8 mouse cellular contexts compared by ENCODE assay signal in the genomic region with DNA sequence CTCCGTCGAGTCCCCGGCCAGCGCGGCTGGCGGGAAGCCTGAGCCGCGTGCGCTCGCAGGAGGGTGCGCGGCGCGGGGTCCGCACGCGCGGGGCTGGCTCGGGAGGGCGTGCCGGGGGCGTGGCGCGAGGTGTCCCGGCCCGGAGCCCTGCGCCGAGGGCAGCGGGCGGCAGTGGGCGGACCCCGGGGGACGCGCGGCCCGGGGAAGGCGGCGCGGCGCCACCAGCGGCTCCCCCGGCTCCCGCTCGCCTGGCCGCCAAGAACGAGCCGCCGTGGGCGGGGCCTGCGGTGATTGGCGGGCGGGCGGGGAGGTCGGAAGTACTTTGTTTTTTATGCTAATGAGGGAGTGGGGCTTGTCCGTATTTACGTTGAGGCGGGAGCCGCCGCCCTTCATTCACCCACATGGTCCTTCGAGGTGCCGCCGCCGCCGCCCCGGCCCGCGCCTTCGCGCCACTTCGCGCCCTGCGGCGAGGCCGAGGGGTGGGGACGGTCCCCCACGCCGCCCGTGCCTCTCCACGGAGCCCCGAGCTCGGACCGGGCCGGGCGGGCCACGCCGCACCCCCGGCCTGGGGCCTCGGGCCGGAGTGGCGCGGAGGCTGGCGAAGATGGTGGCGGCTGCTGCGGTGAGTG. TPM values are rescaled to one million over a fixed set of nuclear protein-coding genes. Genes with fewer than 3 reads are reported as not detected.
A peak's percentile ranks its signal among the peaks of the same experiment; 100 is the strongest.
DNase-seq lines count a peak whose midpoint lies in the region; ATAC-seq and TF ChIP-seq lines count a peak whose summit lies in the region.

No protein-coding gene starts in this region.

- DNase-seq in 3134 (ENCODE audit: extremely low read depth, insufficient read length, low spot score): peak; percentile 76
- DNase-seq in adrenal gland, postnatal 10 days: peak; percentile 93
- peak; percentile 94 for DNase-seq in embryonic facial prominence, embryonic 11.5 days (ENCODE audit: low spot score)
- DNase-seq in heart, adult 18-20 months: peak; percentile 89 to 92
- DNase-seq in kidney, adult 2 months: peak; percentile 95
- peak; percentile 94 for DNase-seq in liver
- DNase-seq in spleen, postnatal 36 days (ENCODE audit: low spot score in 2 of 2): peak; percentile 90 to 91

- peak overlapping the region; percentile 100 for H3K9ac ChIP-seq in embryonic facial prominence, embryonic 11.5 days (replicated peaks; ENCODE audit: low read length)

- peak overlapping the region; percentile 82 for H3K4me2 ChIP-seq in embryonic facial prominence, embryonic 11.5 days (ENCODE audit: low read depth, low read length)

- H3K36me3 ChIP-seq in embryonic facial prominence, embryonic 11.5 days (replicated peaks; ENCODE audit: control insufficient read depth, insufficient read depth, low read depth, low read length): peaks cover 6% of the 10 kb centered on the region
- peaks cover 3% of the 10 kb centered on the region for H3K36me3 ChIP-seq in kidney, adult 2 months (ENCODE audit: control insufficient read depth, insufficient read depth, low read length)

- H3K4me1 ChIP-seq in embryonic facial prominence, embryonic 11.5 days (ENCODE audit: control insufficient read depth, insufficient read depth, low read length): 0 out of 2 replicates have a peak, but pooled peaks cover 2% of the 10 kb centered on the region
- H3K4me1 ChIP-seq in kidney, adult 2 months (ENCODE audit: control insufficient read depth, insufficient read depth, low read length): no peaks in the 10 kb centered on the region

- no peaks in the 10 kb centered on the region for H3K27me3 ChIP-seq in embryonic facial prominence, embryonic 11.5 days (ENCODE audit: control insufficient read depth, insufficient read depth, low read length)
- H3K27me3 ChIP-seq in kidney, adult 2 months (replicated peaks; ENCODE audit: control insufficient read depth, insufficient read depth, low read length): no peaks in the 10 kb centered on the region

- TF ChIP-seq CTCF in kidney, adult 2 months (conservative IDR thresholded peaks at IDR 0.05; ENCODE audit: insufficient read depth, insufficient read length, low read depth, low read length): no peak

- H3K4me3 ChIP-seq in embryonic facial prominence, embryonic 11.5 days (ENCODE audit: low read depth, low read length): peak overlapping the region; percentile 96
- H3K4me3 ChIP-seq in kidney, adult 2 months (ENCODE audit: insufficient read depth, low read depth, low read length): peak overlapping the region; percentile 91

- 0% methylated on average over 74 of the region's 94 CpGs for WGBS in embryonic facial prominence, embryonic 11.5 days
- under 1% methylated on average over 92 of the region's 94 CpGs for WGBS in kidney, adult 2 months

- TF ChIP-seq POLR2A in kidney, adult 2 months (IDR thresholded peaks at IDR 0.05; ENCODE audit: low read depth, low read length): peak; percentile 9

- no peaks in the 10 kb centered on the region for H3K9me3 ChIP-seq in embryonic facial prominence, embryonic 11.5 days (replicated peaks; ENCODE audit: control insufficient read depth, low read length)

- peak; percentile 91 for ATAC-seq in embryonic facial prominence, embryonic 11.5 days (replicated peaks; ENCODE audit: insufficient number of reproducible peaks, low FRiP score, low TSS enrichment, low read depth)
- ATAC-seq in monocyte, adult 5-6 weeks (replicated peaks; ENCODE audit: insufficient number of reproducible peaks, low FRiP score, low TSS enrichment, poor library complexity, severe bottlenecking): peak; percentile 87

- peak overlapping the region; percentile 94 for H3K27ac ChIP-seq in embryonic facial prominence, embryonic 11.5 days (replicated peaks; ENCODE audit: low read depth, low read length)
- H3K27ac ChIP-seq in kidney, adult 2 months (ENCODE audit: insufficient read depth, low read depth, low read length): peak overlapping the region; percentile 54; the same call in 1 of the 2 replicates

RNA-seq across cellular contexts. Expression of gene Gpc5, which starts 51.3 kb away (rescaled TPM):
- total RNA-seq in adrenal gland, postnatal 10 days (2021): under 1 TPM; 0.24 to 0.27 TPM
- polyA plus RNA-seq in embryonic facial prominence, embryonic 11.5 days (2014; fragmentation: Nextera tagmentation; extraction: Ambion mirVana): 1.0 and 1.5 TPM in 2 replicates
- total RNA-seq in heart, adult 18-20 months (2021): not detected
- polyA plus RNA-seq in kidney, adult 2 months (2012; rRNA removed): 0.69 and 1.0 TPM in 2 replicates
- not detected in 3 replicates for total RNA-seq in monocyte, adult 5-6 weeks (2017)

Comparison
In these comparisons a context has a peak if more than half of its experiments do, and no peak if none do; other contexts are left out.
1. Peak in every context shown above with its lines: DNase-seq, ATAC-seq, H3K4me3 ChIP-seq and H3K27ac ChIP-seq.